Mouse (Mus musculus) midbrain, embryonic 14.5 days (tissue): ENCODE results near the gene Me1. TPM values are rescaled to one million over a fixed set of nuclear protein-coding genes. Genes with fewer than 3 reads are reported as not detected.

Source experiments
- ATAC-seq: fragments of 200-750 bp; cut with Nextera tagmentation; 2 replicates; pipeline ENCODE4 v1.8.0; 2017; ENCODE audit warnings: moderate number of reproducible peaks, moderate library complexity; ENCODE audit not compliant: low FRiP score, low TSS enrichment
- DNase-seq: peaks from one replicate; pipeline ENCODE4 v3.0.0-alpha.2; 2015
- H3K27ac ChIP-seq: fragments of 300-500 bp; sonication (generic); replicated peaks from 2 replicates; pipeline ENCODE4 v1.5.1; 2014; ENCODE audit warnings: mild to moderate bottlenecking, low read depth, low read length, moderate library complexity
- H3K27me3 ChIP-seq: fragments of 300-500 bp; sonication (generic); 2 replicates; pipeline ENCODE4 v1.6.1; 2014; ENCODE audit warnings: low read length, control low read depth, mixed read lengths; ENCODE audit not compliant: control insufficient read depth, insufficient read depth
- H3K36me3 ChIP-seq: fragments of 300-500 bp; sonication (generic); 2 replicates; pipeline ENCODE4 v1.6.1; 2014; ENCODE audit warnings: low read length, control low read depth; ENCODE audit not compliant: control insufficient read depth, insufficient read depth
- H3K4me1 ChIP-seq: fragments of 300-500 bp; sonication (generic); 2 replicates; pipeline ENCODE4 v1.6.1; 2014; ENCODE audit warnings: mild to moderate bottlenecking, antibody characterized with exemption, low read length, control low read depth; ENCODE audit not compliant: control insufficient read depth, insufficient read depth
- H3K4me2 ChIP-seq: fragments of 300-500 bp; sonication (generic); 2 replicates; pipeline ENCODE4 v1.6.1; 2014; ENCODE audit warnings: mild to moderate bottlenecking, low read length, moderate library complexity
- H3K4me3 ChIP-seq: fragments of 300-500 bp; sonication (generic); replicated peaks from 2 replicates; pipeline ENCODE4 v1.5.1; 2014; ENCODE audit warnings: low read depth, low read length
- H3K9ac ChIP-seq: fragments of 300-500 bp; sonication (generic); replicated peaks from 2 replicates; pipeline ENCODE4 v1.6.1; 2014; ENCODE audit warnings: mild to moderate bottlenecking, low read length, moderate library complexity
- H3K9me3 ChIP-seq: fragments of 300-500 bp; sonication (generic); 2 replicates; pipeline ENCODE4 v1.6.1; 2016; ENCODE audit warnings: low read length, control low read depth, mixed read lengths; ENCODE audit not compliant: control insufficient read depth
- WGBS: fragments of 180-500 bp; shearing (Covaris S2); extraction: QIAGEN DNeasy Blood & Tissue Kit; methylation state at CpG from one replicate; pipeline ENCODE4 v1.1.7; 2014; 5-methylcytosine and 5-hydroxymethylcytosine counted together
- polyA plus RNA-seq: library from polyadenylated mRNA; unstranded; fragments of >200 nt; fragmentation: Nextera tagmentation; extraction: Ambion mirVana; gene quantifications from 2 replicates; pipeline ENCODE4 v1.2.1, GENCODE M21; 2014

Me1 gene
- polyA plus RNA-seq, 1 experiment from 2014 or later: 36.4 TPM

DNA sequence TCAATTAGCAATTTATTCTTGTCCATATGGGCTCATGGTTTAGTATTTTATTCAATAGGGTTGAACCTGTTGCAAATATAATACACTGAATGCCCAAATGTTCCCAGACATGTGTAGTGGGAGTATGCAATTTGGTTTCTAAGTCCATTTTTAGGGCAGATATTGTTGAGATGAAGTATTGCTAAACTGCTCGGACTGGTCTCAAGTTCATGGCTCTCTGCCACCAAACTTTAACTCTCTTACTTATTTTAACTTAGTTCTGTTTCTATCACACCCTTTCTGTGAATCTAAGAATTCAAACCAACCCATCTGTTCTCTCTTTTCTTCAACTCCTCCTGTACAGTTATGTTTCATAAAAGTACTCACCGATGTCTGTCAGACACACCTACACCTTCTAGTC lies 35.4 kb downstream of the Me1 start:
- ATAC-seq (no peak), DNase-seq (no peak)
- 94% methylated on average over 2 of the region's 2 CpGs for WGBS
- Histone ChIP-seq H3K4me1 (no peaks in the 10 kb centered on the region), H3K9ac (no peak overlapping the region), H3K36me3 (no peaks in the 10 kb centered on the region), H3K9me3 (no peaks in the 10 kb centered on the region), H3K27me3 (no peaks in the 10 kb centered on the region), H3K4me3 (no peak overlapping the region), H3K27ac (no peak overlapping the region), H3K4me2 (no peak overlapping the region)

DNA sequence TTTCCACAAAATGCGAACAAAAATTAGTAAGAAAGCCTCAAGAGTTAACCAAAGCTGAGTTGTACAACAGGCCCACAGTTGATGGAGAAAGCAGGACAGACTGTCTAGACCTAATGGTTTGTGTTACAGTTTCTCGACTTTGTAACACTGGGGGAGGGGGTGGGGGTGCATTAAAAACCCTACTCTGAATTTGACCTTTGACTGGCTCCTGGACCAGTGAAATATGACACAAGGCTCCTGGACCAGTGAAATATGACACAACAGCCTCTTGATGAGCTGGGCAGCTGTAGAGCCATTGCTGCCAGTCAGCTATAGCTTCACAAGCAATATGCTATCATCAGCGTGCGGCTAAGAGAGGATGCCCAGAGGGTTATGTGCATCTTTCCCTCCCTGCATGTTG lies 37.4 kb downstream of the Me1 start:
- Histone ChIP-seq H3K4me1 (no peaks in the 10 kb centered on the region), H3K9ac (no peak overlapping the region), H3K27ac (no peak overlapping the region), H3K9me3 (no peaks in the 10 kb centered on the region), H3K27me3 (no peaks in the 10 kb centered on the region), H3K4me2 (no peak overlapping the region), H3K4me3 (no peak overlapping the region), H3K36me3 (no peaks in the 10 kb centered on the region)
- WGBS: 93% methylated on average over 4 of the region's 4 CpGs
- DNase-seq: no peak
- no peak for ATAC-seq

DNA sequence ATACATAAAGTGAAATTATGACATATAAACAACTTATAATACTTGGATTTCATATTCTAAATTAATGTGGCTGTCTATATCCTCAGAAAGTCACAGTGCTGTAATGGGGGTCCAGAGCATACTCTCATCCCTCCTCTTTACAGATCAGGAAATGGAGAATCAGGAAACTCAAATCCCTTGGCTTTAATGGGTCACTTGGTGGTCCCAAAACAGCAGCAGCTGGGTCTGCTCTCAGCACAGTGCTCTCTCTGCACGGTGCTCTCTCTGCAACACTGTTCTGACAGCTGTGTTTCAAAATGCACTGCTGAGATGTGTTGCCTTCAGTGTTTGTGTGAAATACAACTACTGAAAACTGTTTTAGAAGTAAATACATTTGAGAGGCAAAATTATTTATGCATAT lies 43.6 kb downstream of the Me1 start:
- ATAC-seq: no peak
- Histone ChIP-seq H3K4me3 (no peak overlapping the region), H3K27ac (no peak overlapping the region), H3K27me3 (no peaks in the 10 kb centered on the region), H3K9me3 (no peaks in the 10 kb centered on the region), H3K4me1 (no peaks in the 10 kb centered on the region), H3K36me3 (no peaks in the 10 kb centered on the region), H3K4me2 (no peak overlapping the region), H3K9ac (no peak overlapping the region)
- 76% methylated on average over 1 of the region's 1 CpGs for WGBS
- no peak for DNase-seq

DNA sequence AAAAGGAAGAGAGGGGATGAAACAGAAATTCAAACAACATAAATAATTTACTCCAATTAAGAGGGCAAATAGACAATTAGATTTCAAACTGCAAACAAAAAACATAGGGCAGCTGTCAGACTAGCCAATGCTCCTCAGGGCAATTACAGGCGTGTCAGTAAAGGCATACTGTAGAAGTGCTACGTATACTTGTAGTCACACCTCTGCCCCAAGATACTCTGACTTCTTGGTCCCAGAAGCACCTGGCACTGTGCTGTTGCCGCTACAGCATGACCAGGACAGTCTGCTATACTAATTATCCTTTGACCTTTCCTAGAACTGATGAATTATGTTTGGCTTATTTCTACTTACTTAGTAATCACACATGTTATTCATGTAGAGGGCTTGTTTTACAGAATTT lies 44.5 kb downstream of the Me1 start:
- Histone ChIP-seq H3K4me2 (no peak overlapping the region), H3K27me3 (no peaks in the 10 kb centered on the region), H3K36me3 (no peaks in the 10 kb centered on the region), H3K9ac (no peak overlapping the region), H3K4me1 (no peaks in the 10 kb centered on the region), H3K9me3 (no peaks in the 10 kb centered on the region), H3K27ac (no peak overlapping the region), H3K4me3 (no peak overlapping the region)
- DNase-seq (peak; percentile 37), ATAC-seq (peak; percentile 64)
- WGBS: 44% methylated on average over 3 of the region's 3 CpGs

DNA sequence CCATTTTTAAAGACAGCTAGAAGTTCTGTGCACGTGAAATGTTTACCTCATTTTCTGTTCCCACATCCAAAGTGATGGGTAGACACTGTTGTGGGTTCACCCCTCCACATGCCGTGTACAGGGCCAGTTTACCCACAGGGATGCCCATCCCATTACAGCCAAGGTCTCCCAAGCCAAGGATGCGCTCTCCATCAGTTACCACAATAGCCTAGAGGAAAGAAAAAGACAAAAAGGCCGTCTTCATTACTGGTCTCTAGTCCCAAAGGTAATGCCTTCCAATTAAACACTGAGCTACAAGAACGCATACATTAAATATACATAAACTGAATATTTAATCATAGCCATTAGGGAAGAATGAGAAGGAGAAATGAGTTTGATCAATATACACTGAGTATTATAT lies 44.9 kb downstream of the Me1 start:
- H3K36me3 ChIP-seq: no peaks in the 10 kb centered on the region
- no peak overlapping the region for H3K9ac ChIP-seq
- DNase-seq: peak; percentile 29

DNA sequence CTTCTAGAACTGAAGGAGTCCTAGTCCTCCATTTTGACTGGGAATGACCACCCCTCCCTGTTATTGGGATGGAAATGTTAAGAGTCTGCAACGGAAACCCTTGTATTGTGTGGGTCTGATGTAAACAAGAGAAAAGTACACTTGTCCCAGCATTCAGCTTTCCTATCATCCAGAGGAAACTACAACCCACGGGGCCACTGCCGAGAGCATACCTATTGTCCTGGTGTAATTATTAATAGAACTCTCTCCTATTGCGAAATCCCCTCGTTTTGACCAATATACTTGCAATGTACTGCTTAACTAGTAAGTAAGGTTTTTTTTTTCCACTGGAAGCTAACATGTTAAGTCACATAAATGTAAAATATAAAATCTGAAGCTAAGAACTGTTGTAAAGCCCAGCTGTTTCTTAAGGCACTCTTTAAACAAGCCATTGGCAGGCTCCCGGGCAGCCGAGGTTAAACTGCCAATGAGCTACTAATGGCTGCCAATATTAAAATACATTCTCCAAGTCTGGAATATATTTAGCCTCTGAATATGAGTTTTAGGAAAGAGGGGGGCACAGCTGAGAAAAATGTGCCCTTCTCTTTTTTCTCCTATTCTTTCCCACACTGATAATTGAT lies 47.7 kb downstream of the Me1 start:
- H3K4me2 ChIP-seq: no peak overlapping the region
- ATAC-seq: no peak
- no peak overlapping the region for H3K27ac ChIP-seq
- 81% methylated on average over 7 of the region's 7 CpGs for WGBS
- H3K4me3 ChIP-seq: no peak overlapping the region
- no peaks in the 10 kb centered on the region for H3K9me3 ChIP-seq
- no peak overlapping the region for H3K9ac ChIP-seq
- H3K27me3 ChIP-seq: no peaks in the 10 kb centered on the region
- no peak for DNase-seq
- no peaks in the 10 kb centered on the region for H3K36me3 ChIP-seq
- no peaks in the 10 kb centered on the region for H3K4me1 ChIP-seq

More for the DNA sequence above, 44.9 kb downstream of the Me1 start:
- H3K27ac ChIP-seq: no peak overlapping the region
- no peak overlapping the region for H3K4me2 ChIP-seq
- H3K9me3 ChIP-seq: no peaks in the 10 kb centered on the region
- 43% methylated on average over 5 of the region's 5 CpGs for WGBS
- no peaks in the 10 kb centered on the region for H3K27me3 ChIP-seq
- no peak overlapping the region for H3K4me3 ChIP-seq
- H3K4me1 ChIP-seq: no peaks in the 10 kb centered on the region
- ATAC-seq: peak; percentile 60

DNA sequence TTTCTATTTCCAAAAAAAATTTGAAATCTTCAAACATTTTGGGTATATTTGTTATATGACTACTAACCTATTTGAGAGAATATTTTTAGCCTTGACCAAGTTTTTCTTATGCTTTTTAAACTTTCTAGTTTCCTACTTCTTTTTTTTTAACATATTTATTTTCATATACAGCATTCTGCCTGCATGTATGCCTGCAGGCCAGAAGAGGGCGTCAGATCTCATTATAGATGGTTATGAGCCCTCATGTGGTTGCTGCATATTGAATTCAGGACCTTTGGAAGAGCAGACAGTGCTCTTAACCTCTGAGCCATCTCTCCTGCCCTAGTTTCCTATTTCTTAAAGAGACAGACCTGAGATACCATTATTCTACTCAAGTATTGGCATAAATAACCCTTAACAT lies 48.9 kb downstream of the Me1 start:
- H3K27ac ChIP-seq: no peak overlapping the region
- WGBS: 4% methylated on average over 1 of the region's 1 CpGs
- no peaks in the 10 kb centered on the region for H3K36me3 ChIP-seq
- H3K4me2 ChIP-seq: no peak overlapping the region
- no peak overlapping the region for H3K4me3 ChIP-seq
- H3K9me3 ChIP-seq: no peaks in the 10 kb centered on the region
- no peaks in the 10 kb centered on the region for H3K4me1 ChIP-seq
- DNase-seq (no peak), ATAC-seq (no peak)
- H3K9ac ChIP-seq: no peak overlapping the region
- no peaks in the 10 kb centered on the region for H3K27me3 ChIP-seq

DNA sequence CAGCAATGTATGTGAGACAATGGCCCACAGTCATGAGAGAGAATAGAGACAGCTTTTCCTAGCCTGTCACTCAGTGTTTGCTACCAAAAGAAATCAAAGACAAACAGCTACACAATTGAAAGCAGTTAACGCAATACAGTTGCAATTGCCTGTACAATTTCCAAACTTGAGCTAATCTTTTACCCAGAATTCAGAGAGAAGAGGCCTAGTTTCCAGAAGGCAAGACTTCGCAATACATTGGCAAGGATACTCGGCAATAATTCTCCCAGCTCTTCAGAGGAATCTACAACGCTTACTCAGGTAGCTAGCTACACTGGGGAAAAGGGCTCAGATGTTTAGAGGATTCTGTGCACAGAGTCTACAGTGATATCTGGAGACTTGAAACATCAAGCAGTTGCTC lies 52.3 kb downstream of the Me1 start:
- H3K4me2 ChIP-seq: no peak overlapping the region
- no peaks in the 10 kb centered on the region for H3K36me3 ChIP-seq
- H3K27ac ChIP-seq: no peak overlapping the region
- H3K4me1 ChIP-seq: no peaks in the 10 kb centered on the region
- no peak overlapping the region for H3K4me3 ChIP-seq
- WGBS: 91% methylated on average over 4 of the region's 4 CpGs
- no peaks in the 10 kb centered on the region for H3K27me3 ChIP-seq
- no peaks in the 10 kb centered on the region for H3K9me3 ChIP-seq
- no peak for DNase-seq
- no peak for ATAC-seq
- no peak overlapping the region for H3K9ac ChIP-seq

DNA sequence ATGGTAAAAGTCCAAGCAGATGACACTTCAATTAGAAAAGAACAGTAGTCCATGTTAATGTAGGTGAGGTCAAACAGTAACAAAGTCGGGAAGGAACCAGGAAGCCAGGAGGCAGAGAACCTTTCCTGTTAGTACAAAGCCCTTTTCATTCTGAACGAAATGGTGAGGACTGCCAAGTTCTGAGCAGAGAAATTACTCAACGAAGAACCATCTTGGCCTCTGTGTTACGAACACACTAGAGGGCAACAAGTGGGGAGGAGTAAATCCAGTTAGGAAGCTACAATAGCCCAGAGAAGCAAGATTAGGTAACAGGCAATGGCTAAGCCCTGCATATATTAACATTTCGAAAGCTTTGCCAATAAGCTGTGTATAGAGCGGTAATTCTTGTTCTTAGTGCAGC lies 57.0 kb downstream of the Me1 start:
- 70% methylated on average over 6 of the region's 6 CpGs for WGBS
- Histone ChIP-seq H3K4me2 (no peak overlapping the region), H3K27ac (no peak overlapping the region), H3K4me1 (no peaks in the 10 kb centered on the region), H3K9ac (no peak overlapping the region), H3K4me3 (no peak overlapping the region), H3K36me3 (no peaks in the 10 kb centered on the region), H3K9me3 (no peaks in the 10 kb centered on the region), H3K27me3 (no peaks in the 10 kb centered on the region)
- DNase-seq (no peak), ATAC-seq (no peak)
